Mouse (Mus musculus) neural tube, embryonic 11.5 days (tissue): ENCODE results near the gene Pex11b. TPM values are rescaled to one million over a fixed set of nuclear protein-coding genes. Genes with fewer than 3 reads are reported as not detected.

Experiments
- ATAC-seq: fragments of 200-750 bp; cut with Nextera tagmentation; 2 replicates; pipeline ENCODE4 v1.8.0; 2017; ENCODE audit warnings: moderate number of reproducible peaks, mild to moderate bottlenecking, moderate TSS enrichment, moderate library complexity; ENCODE audit not compliant: insufficient read depth, low FRiP score, low TSS enrichment
- DNase-seq: peaks from one replicate; pipeline ENCODE4 v3.0.0-alpha.2; 2015; ENCODE audit warnings: low spot score
- H3K27ac ChIP-seq: fragments of 300-500 bp; sonication (generic); 2 replicates; pipeline ENCODE4 v1.5.1; 2014; ENCODE audit warnings: low read depth, mild to moderate bottlenecking, low read length
- H3K27me3 ChIP-seq: fragments of 300-500 bp; sonication (generic); 2 replicates; pipeline ENCODE4 v1.6.1; 2014; ENCODE audit warnings: mild to moderate bottlenecking, low read length, mixed read lengths; ENCODE audit not compliant: control insufficient read depth, insufficient read depth
- H3K36me3 ChIP-seq: fragments of 300-500 bp; sonication (generic); 2 replicates; pipeline ENCODE4 v1.6.1; 2014; ENCODE audit warnings: mild to moderate bottlenecking, low read length, moderate library complexity, mixed read lengths; ENCODE audit not compliant: control insufficient read depth, insufficient read depth
- H3K4me1 ChIP-seq: fragments of 300-500 bp; sonication (generic); 2 replicates; pipeline ENCODE4 v1.6.1; 2014; ENCODE audit warnings: low read length, mixed read lengths; ENCODE audit not compliant: control insufficient read depth, insufficient read depth
- H3K4me2 ChIP-seq: fragments of 300-500 bp; sonication (generic); 2 replicates; pipeline ENCODE4 v1.6.1; 2014; ENCODE audit warnings: low read depth, mild to moderate bottlenecking, moderate library complexity
- H3K4me3 ChIP-seq: fragments of 300-500 bp; sonication (generic); 2 replicates; pipeline ENCODE4 v1.5.1; 2014; ENCODE audit warnings: low read depth, low read length
- H3K9ac ChIP-seq: fragments of 300-500 bp; sonication (generic); 2 replicates; pipeline ENCODE4 v1.6.1; 2014; ENCODE audit warnings: mild to moderate bottlenecking, low read length
- H3K9me3 ChIP-seq: fragments of 300-500 bp; sonication (generic); 2 replicates; pipeline ENCODE4 v1.6.1; 2016; ENCODE audit warnings: low read length; ENCODE audit not compliant: control insufficient read depth
- WGBS: fragments of 180-500 bp; shearing (Covaris S2); extraction: QIAGEN DNeasy Blood & Tissue Kit; methylation state at CpG from one replicate; pipeline ENCODE4 v1.1.7; 2014; 5-methylcytosine and 5-hydroxymethylcytosine counted together
- polyA plus RNA-seq: library from polyadenylated mRNA; unstranded; fragments of >200 nt; fragmentation: Nextera tagmentation; extraction: Ambion mirVana; gene quantifications from 2 replicates; pipeline ENCODE4 v1.2.1, GENCODE M21; 2014

The Pex11b gene
- 40.5 and 45.9 TPM in 2 replicates for polyA plus RNA-seq

DNA sequence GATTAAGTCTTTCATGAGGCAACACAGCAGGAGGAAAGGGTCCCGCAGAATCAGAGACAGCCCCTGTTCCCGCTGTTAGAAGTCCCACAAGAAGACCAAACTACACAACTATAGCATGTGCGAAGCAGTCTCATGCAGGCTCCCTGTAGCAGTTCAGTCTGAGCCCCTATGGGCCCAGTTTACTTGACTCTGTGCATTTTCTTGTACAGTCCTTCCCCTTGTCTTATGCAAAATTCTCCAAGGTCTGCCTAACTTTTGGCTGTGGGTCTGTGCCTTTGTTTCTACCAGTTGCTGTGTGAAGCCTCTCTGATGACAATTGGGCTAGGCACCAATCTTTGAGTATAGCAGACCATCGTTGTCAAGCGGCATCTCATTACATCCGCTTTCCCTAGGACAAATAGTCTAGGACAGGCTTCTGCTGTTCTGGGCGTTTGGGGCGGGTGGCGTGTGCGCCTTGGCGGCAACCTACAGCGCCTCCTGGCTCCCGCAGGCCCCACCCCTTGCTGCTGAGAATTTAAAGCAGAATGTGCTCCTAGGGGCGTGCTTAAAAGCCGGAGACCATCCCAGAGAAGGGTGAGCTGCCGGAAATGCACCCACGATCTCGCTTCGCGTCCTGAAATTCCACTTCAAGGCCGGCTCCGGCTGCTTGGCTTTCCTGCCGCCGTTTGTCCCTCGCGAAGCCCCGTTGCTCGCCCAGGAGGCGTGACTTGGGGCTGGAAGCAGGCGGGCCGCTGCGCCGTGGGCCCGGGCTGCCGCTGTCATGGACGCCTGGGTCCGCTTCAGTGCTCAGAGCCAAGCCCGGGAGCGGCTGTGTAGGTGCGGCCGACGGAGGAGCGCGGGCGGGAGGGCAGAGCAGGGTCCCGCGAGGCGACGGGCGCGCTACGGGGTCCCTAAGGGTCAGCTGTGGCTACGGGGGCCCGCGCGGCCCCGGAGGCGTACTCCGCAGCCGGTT lies at the start of gene Pex11b, which contains the start of gene Gm42957:
TSS of gene Pex11b (plus strand) at position 449 of the 952 bp plus-strand sequence.
TSS of gene Gm42957 (plus strand) at position 547 of the 952 bp plus-strand sequence.
- Histone ChIP-seq H3K27ac (peak within 1 kb of the TSS; percentile 71), H3K4me1 (peaks cover 12% of the 10 kb centered on the region), H3K9ac (peak within 1 kb of the TSS; percentile 94), H3K4me3 (peak within 1 kb of the TSS; percentile 90), H3K4me2 (peak within 1 kb of the TSS; percentile 70), H3K36me3 (no peaks in the 10 kb centered on the region), H3K27me3 (no peaks in the 10 kb centered on the region), H3K9me3 (no peaks in the 10 kb centered on the region)
- DNase-seq (peak; percentile 86), ATAC-seq (peak; percentile 82)
- WGBS, result 2% methylated on average over 55 of the region's 60 CpGs

DNA sequence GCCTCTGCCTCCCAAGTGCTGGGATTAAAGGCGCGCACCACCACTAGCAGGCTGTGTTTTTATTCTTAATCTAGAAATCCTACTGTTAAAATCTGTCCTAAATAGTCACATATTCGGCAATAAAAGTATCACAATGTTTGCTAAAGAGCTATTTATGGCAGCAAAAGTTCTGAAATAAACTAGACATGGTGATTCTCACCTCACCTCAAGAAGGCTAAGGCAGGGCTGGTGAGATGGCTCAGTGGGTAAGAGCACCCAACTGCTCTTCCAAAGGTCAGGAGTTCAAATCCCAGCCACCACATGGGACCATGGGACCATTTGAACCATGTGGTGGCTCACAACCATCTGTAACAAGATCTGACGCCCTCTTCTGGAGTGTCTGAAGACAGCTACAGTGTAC lies 44.5 kb upstream of the Pex11b start:
- Histone ChIP-seq H3K4me2 (no peak overlapping the region), H3K9me3 (no peaks in the 10 kb centered on the region), H3K4me1 (no peaks in the 10 kb centered on the region; the same call in 1 of the 2 replicates), H3K9ac (no peak overlapping the region), H3K27ac (no peak overlapping the region), H3K36me3 (no peaks in the 10 kb centered on the region), H3K4me3 (no peak overlapping the region), H3K27me3 (no peaks in the 10 kb centered on the region)
- ATAC-seq (no peak), DNase-seq (no peak)
- 78% methylated on average over 4 of the region's 4 CpGs for WGBS

DNA sequence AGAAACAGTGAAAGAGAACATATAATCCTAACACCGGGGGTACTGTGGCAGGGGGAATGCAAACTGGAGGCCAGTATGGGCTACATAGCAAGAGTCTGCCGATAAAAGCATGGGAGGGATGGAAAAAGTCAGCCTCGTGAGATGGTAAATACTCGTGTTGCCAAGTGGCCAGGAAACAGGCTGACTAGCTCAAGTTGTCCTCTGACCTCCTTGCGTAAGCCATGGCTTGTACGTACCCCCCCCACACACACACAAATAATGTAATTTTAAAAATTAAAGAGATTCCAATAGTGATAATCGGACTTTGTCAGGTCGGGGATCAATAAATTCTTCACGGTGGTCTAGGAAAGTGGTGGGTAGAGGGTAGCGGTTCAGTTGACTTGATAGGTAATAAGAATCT lies 41.8 kb upstream of the Pex11b start:
- peak; percentile 28 for DNase-seq
- Histone ChIP-seq H3K9me3 (no peaks in the 10 kb centered on the region), H3K9ac (peak overlapping the region; percentile 63), H3K36me3 (no peaks in the 10 kb centered on the region), H3K27me3 (peaks cover 6% of the 10 kb centered on the region), H3K27ac (peak overlapping the region; percentile 42; the same call in 1 of the 2 replicates), H3K4me2 (peak overlapping the region; percentile 72), H3K4me3 (peak overlapping the region; percentile 53), H3K4me1 (peaks cover 16% of the 10 kb centered on the region)
- 2% methylated on average over 10 of the region's 10 CpGs for WGBS
- no peak for ATAC-seq

- Histone ChIP-seq H3K4me3 (peak within 1 kb of the TSS; percentile 53), H3K9ac (peak within 1 kb of the TSS; percentile 63), H3K27ac (peak within 1 kb of the TSS; percentile 42; the same call in 1 of the 2 replicates), H3K4me2 (peak within 1 kb of the TSS; percentile 72), H3K27me3 (peaks cover 6% of the 10 kb centered on the region), H3K36me3 (no peaks in the 10 kb centered on the region), H3K9me3 (no peaks in the 10 kb centered on the region), H3K4me1 (peaks cover 21% of the 10 kb centered on the region)
- peak; percentile 78 for ATAC-seq
- peak; percentile 94 for DNase-seq
- under 1% methylated on average over 38 of the region's 38 CpGs for WGBS
Measured at GRCm38 (mm10) chr3:96593790-96594560, 41.2 kb upstream of the Pex11b start, which contains the start of gene Polr3gl. TSS of gene Polr3gl (minus strand) at chr3:96594181.

GRCm38 (mm10) chr3:96594851-96595250 lies 40.3 kb upstream of the Pex11b start:
- no peak overlapping the region for H3K4me2 ChIP-seq
- whole genome bisulfite sequencing, result 74% methylated on average over 5 of the region's 5 CpGs
- H3K4me3 ChIP-seq, result no peak overlapping the region
- no peak for ATAC-seq
- peaks cover 6% of the 10 kb centered on the region for H3K27me3 ChIP-seq
- no peak overlapping the region for H3K9ac ChIP-seq
- H3K36me3 ChIP-seq, result no peaks in the 10 kb centered on the region
- H3K27ac ChIP-seq, result no peak overlapping the region
- H3K9me3 ChIP-seq, result no peaks in the 10 kb centered on the region
- no peak for DNase-seq
- H3K4me1 ChIP-seq, result peaks cover 23% of the 10 kb centered on the region

- no peak overlapping the region for H3K4me3 ChIP-seq
- peaks cover 6% of the 10 kb centered on the region for H3K27me3 ChIP-seq
- no peak for ATAC-seq
Measured at GRCm38 (mm10) chr3:96595661-96596060, 39.5 kb upstream of the Pex11b start.

GRCm38 (mm10) chr3:96596228-96596707 lies 38.9 kb upstream of the Pex11b start, which contains the start of gene Ankrd34a:
TSS of gene Ankrd34a (plus strand) at chr3:96596636.
- Histone ChIP-seq H3K27ac (no peak within 1 kb of the TSS), H3K9me3 (no peaks in the 10 kb centered on the region), H3K4me3 (peak within 1 kb of the TSS; percentile 51), H3K9ac (peak within 1 kb of the TSS; percentile 52), H3K27me3 (peaks cover 6% of the 10 kb centered on the region), H3K36me3 (no peaks in the 10 kb centered on the region), H3K4me1 (peaks cover 23% of the 10 kb centered on the region), H3K4me2 (peak within 1 kb of the TSS; percentile 98)
- DNase-seq (no peak), ATAC-seq (no peak)
- 1% methylated on average over 16 of the region's 23 CpGs for WGBS

More at GRCm38 (mm10) chr3:96595661-96596060, 39.5 kb upstream of the Pex11b start:
- no peaks in the 10 kb centered on the region for H3K9me3 ChIP-seq
- H3K4me2 ChIP-seq, result no peak overlapping the region; the same call in 1 of the 2 replicates
- DNase-seq, result no peak
- H3K36me3 ChIP-seq, result no peaks in the 10 kb centered on the region
- no peak overlapping the region for H3K27ac ChIP-seq
- 18% methylated on average over 6 of the region's 6 CpGs for WGBS
- H3K9ac ChIP-seq, result no peak overlapping the region
- peaks cover 23% of the 10 kb centered on the region for H3K4me1 ChIP-seq

- Histone ChIP-seq H3K4me1 (peaks cover 24% of the 10 kb centered on the region), H3K4me3 (peak overlapping the region; percentile 51), H3K4me2 (peak overlapping the region; percentile 98), H3K27me3 (peaks cover 6% of the 10 kb centered on the region), H3K36me3 (no peaks in the 10 kb centered on the region), H3K9ac (peak overlapping the region; percentile 52), H3K9me3 (no peaks in the 10 kb centered on the region), H3K27ac (no peak overlapping the region)
- DNase-seq (no peak), ATAC-seq (no peak)
- 4% methylated on average over 9 of the region's 12 CpGs for WGBS
Measured at GRCm38 (mm10) chr3:96596855-96597254, 38.3 kb upstream of the Pex11b start.
